Mouse (Mus musculus): Measurements from ENCODE around the gene Pdgfb.

- TF ChIP-seq MAFK (IDR thresholded peaks at IDR 0.05; ENCODE audit: insufficient read depth, low read depth, low read length), result no peak
- no peak for TF ChIP-seq HCFC1 (IDR thresholded peaks at IDR 0.05; ENCODE audit: borderline replicate concordance, insufficient read depth, low read length)
Measured at GRCm38 (mm10) chr15:79964376-79964775, 50.4 kb downstream of the Pdgfb start.

Data from ES-E14 (cell line).